In genomic region chr4:124751300-124752250, GRCm38 (mm10) we compare ENCODE assay signal across 8 mouse cellular contexts. TPM values are rescaled to one million over a fixed set of nuclear protein-coding genes. Genes with fewer than 3 reads are reported as not detected.
DNase-seq lines count a peak whose midpoint lies in the region; ATAC-seq lines count a peak whose summit lies in the region.

No protein-coding gene starts in this region.

- peak; percentile 100 for ATAC-seq in hindbrain, embryonic 15.5 days (ENCODE audit: low FRiP score, low read depth)

- no peaks in the 10 kb centered on the region for H3K9me3 ChIP-seq in hindbrain, embryonic 15.5 days

- under 1% methylated on average over 75 of the region's 75 CpGs for WGBS in hindbrain, embryonic 15.5 days

- H3K27me3 ChIP-seq in hindbrain, embryonic 15.5 days = no peaks in the 10 kb centered on the region; the same call in 1 of the 2 replicates

- H3K27ac ChIP-seq in hindbrain, embryonic 15.5 days (replicated peaks) = no peak overlapping the region

- peak overlapping the region; percentile 75 for H3K4me3 ChIP-seq in hindbrain, embryonic 15.5 days

- H3K4me2 ChIP-seq in hindbrain, embryonic 15.5 days = peak overlapping the region; percentile 88

- peaks cover 12% of the 10 kb centered on the region; the same call in 1 of the 2 replicates for H3K36me3 ChIP-seq in hindbrain, embryonic 15.5 days

- H3K4me1 ChIP-seq in hindbrain, embryonic 15.5 days (replicated peaks) = peaks cover 16% of the 10 kb centered on the region

- DNase-seq in R1 (ENCODE audit: low read depth, low spot score) = peak; percentile 99
- peak; percentile 98 to 99 for DNase-seq in cerebellum, postnatal 25 days
- DNase-seq in frontal cortex, postnatal 36 days (ENCODE audit: low spot score in 2 of 2) = peak; percentile 98 to 99
- peak; percentile 96 for DNase-seq in left cerebral cortex, adult 11 months (ENCODE audit: low spot score)
- DNase-seq in lung, postnatal 4 days = peak; percentile 98 to 99
- DNase-seq in retina, postnatal 7 days (ENCODE audit: low read depth, low spot score) = peak; percentile 91
- peak; percentile 96 for DNase-seq in urinary bladder, adult 2 months (ENCODE audit: low spot score)

- H3K9ac ChIP-seq in hindbrain, embryonic 15.5 days = peak overlapping the region; percentile 62

RNA-seq across cellular contexts. Expression of gene Inpp5b, which starts 9.9 kb away (rescaled TPM):
- polyA plus RNA-seq in hindbrain, embryonic 15.5 days (2015; fragmentation: Nextera tagmentation; extraction: Ambion mirVana) = 22.9 and 26.1 TPM in 2 replicates
- polyA plus RNA-seq in urinary bladder, adult 2 months (2012; rRNA removed) = 30.0 and 34.8 TPM in 2 replicates

RNA-seq across cellular contexts. Expression of gene Sf3a3, which starts 37.0 kb away (rescaled TPM):
- polyA plus RNA-seq in hindbrain, embryonic 15.5 days (2015; fragmentation: Nextera tagmentation; extraction: Ambion mirVana) = 96.2 and 106 TPM in 2 replicates
- polyA plus RNA-seq in urinary bladder, adult 2 months (2012; rRNA removed) = 38.1 and 40.4 TPM in 2 replicates

RNA-seq across cellular contexts. Expression of gene Mtf1, which starts 50.3 kb away (rescaled TPM):
- polyA plus RNA-seq in hindbrain, embryonic 15.5 days (2015; fragmentation: Nextera tagmentation; extraction: Ambion mirVana) = 11.1 and 11.6 TPM in 2 replicates
- polyA plus RNA-seq in urinary bladder, adult 2 months (2012; rRNA removed) = 9.0 and 10.1 TPM in 2 replicates

RNA-seq across cellular contexts. Expression of gene Fhl3, which starts 51.1 kb away (rescaled TPM):
- polyA plus RNA-seq in hindbrain, embryonic 15.5 days (2015; fragmentation: Nextera tagmentation; extraction: Ambion mirVana) = 1.6 and 2.8 TPM in 2 replicates
- 2.7 and 5.2 TPM in 2 replicates for polyA plus RNA-seq in urinary bladder, adult 2 months (2012; rRNA removed)

RNA-seq across cellular contexts. Expression of gene Utp11, which starts 58.2 kb away (rescaled TPM):
- polyA plus RNA-seq in hindbrain, embryonic 15.5 days (2015; fragmentation: Nextera tagmentation; extraction: Ambion mirVana) = 39.1 and 39.5 TPM in 2 replicates
- polyA plus RNA-seq in urinary bladder, adult 2 months (2012; rRNA removed) = 31.6 and 32.9 TPM in 2 replicates
